Mouse (Mus musculus): Measurements from ENCODE around the gene Ptma.
"Not testable (repeated sequence)": the region's sequence is repeated elsewhere in the genome, so short reads cannot be mapped to it uniquely, and the experiment has no call there.

Ptma gene

DNA sequence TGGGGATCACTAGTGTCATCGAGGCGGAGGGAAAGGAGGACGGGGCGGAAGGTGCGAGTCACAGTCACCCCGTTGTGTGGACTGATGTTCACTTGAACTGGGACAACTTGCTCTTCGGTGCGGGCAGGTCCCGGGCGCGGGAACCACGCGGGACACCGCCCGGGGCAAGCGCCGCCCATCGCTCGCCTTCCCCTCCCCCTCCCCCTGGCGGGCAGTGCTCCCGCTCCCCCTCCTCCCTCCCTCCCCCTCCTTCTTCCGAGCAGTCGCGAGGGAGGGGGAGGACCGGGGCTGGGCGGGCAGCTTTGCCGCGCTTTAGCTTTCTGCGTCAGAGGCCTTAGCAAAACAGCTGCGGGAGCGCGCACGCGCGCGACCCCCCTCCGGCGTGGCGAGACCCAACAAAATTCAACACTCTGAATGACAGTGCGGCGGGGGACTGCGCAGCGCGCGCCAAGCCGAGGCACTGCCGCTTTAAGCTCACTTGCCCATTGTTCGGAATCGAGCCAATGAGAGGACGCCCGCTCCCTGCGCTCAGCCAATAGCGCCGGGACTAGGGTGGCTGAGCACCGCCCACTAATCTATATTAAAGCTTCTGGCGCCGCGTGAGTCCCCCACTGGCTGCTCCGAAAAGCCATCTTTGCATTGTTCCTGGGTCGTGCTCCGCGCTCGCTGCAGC is at the start of gene Ptma:
Gene Ptma, plus strand, starts transcription at position 611 of the 673 bp plus-strand sequence.
- DNase-seq (ENCODE audit: low read depth) = peak; percentile 99

DNA sequence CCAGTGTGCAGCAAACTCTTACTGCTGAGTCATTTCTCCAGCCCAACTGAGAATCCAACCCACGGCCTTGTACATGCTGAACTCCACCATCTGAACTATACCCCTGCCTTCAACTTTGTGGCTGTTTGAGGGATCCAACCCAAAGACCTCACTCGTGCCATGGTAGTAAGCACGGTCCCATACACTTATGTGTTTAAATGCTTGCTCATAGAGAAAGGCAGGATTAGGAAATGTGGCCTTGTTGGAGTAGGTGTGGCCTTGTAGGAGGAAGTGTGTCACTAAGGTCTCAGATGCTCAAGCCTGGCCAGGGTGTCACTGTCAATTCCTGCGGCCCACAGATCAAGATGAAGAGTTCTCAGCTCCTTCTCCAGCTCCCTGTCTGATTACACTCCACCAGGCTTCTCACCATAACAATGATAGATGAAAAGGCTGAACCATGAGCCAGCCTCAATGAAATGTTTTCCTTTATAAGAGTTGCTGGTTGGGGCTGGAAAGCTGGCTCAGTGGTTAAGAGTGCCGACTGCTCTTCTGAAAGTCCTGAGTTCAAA is 48.7 kb upstream of the Ptma start:
- peak; percentile 53 for DNase-seq (ENCODE audit: low read depth)

DNA sequence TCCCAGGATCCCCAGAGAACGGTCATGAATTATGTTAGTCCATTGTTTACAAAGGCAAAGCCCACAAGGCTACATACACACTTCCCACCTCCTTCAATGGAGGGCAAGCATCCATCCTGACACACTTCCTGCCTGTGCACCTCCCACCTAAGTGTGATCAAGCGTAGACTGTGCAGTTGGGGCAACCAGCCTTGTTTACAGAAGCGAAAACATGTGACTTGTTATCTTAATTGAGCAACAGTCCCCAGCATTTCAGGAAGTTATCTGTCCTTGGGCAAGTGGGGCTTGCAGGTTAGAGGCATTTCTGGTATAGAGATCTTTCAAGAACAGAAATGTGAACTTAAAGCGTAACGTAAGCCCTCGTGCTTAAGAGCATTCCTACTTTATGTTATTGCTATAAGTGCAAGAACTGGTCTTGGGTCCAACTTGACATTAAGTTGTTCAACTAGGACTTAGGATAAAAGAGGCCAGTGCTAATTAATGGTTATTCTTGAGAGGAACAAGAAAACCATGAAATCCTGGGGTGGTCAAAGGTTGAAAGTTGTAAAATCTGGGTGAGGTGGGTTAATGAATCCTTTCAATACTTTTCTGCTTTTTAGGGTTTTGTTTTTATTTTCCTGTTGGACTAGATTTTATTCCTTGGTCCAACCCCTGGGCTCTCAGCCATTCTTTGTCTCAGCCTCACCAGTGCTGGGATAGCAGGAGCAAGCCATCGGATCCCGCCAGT is 47.3 kb upstream of the Ptma start:
- DNase-seq (ENCODE audit: low read depth) = peak; percentile 94

DNA sequence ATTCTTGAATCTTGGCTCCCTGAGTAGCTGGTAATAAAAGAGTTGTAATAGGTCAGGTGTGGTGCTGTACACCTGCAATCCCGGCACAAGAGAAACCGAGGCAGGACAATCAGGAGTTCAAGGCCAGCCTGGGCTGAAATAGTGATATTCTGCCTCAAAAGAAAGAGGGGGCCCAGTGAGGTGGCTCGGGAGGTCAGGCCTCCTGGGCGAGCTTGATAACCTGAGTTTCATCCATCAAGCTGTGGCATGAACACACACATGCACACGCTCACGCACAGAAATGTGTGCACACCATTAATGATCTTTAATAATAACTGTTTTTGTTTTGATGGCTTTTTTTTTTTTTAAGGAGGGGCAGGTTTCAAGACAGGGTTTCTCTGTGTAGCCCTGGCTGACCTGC is 46.2 kb upstream of the Ptma start:
- DNase-seq (ENCODE audit: low read depth) = no peak

DNA sequence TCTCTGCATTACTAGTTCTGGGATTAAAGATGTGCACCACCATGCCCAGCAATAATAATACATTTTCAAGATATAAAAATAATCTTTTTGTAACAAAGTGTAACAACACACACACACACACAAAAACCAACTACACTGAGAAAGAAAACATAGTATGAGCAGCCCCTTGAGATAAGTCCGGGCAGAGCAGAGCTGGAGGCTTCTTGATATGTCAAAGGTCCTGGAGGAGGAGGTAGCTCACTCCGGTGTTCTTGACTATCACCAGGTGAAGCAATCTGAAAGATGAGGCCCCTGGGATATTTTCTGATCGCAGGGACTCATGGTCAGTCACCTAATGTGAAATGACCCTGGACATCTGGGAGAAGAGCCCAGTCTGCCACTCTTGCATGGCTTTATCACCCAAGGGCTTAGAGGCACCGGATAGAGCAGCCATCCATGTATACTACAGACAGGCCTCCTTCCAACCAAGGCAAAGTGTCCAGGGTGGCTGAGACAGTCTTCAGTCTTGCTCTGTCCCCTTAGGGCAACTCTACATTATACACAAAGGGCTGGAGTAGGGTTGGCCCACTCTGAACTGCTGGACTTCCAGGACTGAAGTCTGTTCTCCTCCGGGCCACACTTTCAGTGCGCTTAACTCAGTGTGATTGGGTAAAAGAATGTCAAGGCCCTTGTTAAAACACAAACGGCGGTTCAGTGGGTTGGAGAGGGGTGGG is 45.6 kb upstream of the Ptma start:
- DNase-seq (ENCODE audit: low read depth) = no peak

DNA sequence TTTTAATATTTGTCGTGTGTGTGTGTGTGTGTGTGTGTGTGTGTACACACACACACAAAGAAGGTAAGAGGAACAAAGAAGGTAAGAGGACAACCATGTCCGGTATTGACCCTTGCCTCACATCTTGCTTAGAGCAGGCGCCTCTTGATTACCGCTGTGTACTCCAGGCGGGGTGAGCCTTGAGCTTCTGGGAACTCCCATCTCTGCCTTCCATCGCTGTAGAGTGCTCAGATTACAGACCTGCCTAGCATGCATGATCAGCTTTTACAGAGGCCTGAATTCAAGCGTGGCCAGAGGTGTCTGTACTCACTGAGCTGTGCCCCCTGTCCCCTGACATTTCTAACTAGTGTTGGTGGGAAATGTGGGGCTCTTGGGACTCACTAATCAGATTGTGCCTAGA is 45.1 kb upstream of the Ptma start:
- DNase-seq (ENCODE audit: low read depth) = no peak

DNA sequence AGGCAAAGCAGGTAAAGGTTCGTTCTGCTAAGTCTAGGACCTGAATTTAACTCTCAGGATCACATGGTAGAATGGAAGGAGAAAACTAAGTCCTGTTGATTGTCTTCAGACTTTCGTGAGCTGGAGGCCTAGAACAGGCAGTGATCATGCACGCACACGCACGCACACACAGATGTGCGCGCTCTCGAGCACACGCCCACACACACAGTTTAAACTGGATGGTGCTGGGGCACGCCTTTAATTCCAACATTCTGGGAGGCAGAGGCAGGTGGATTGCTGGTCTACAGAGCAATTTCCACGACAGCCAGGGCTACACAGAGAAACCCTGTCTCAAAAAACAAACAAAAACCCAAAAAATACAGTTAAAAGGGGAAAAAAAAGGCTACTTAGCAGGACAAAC is 44.2 kb upstream of the Ptma start:
- no peak for DNase-seq (ENCODE audit: low read depth)

DNA sequence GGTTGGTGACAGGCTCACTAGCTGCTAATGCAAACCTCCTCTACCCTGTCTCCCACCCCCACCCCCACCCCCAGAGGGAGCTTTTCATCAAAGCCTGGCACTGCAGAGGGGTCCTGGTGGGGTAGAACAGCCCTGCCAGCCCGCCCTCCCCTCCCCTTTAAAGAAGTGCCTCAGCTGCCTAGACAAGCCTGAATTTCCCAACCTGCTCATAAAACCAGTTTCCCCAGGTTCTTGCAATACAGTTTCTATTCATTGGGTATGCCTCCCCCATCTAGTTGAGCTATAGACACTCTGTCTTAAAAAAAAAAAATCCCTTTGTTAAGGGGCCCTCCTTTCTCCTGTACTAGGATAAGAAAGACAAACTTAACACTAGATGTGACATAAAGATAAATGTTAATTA is 43.8 kb upstream of the Ptma start:
- DNase-seq (ENCODE audit: low read depth) = no peak

DNA sequence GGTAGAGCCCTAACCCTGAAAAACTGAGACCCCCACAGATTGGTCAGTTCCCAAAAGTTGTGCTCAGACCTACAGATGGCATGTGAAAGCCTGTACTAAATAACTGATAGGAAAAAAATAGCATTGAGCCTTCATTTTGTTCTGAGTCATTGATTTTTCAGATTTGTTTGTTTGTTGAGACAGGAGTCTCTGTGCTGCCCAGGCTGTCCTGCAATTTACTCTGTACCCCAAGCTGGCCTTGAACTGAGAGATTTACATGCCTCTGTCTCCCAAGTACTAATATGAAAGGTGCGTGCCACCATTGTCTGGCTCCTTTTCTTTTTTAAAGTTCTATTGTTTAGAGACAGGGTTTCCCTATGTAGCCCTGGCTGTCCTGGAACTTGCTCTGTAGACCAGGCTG is 41.2 kb upstream of the Ptma start:
- DNase-seq (ENCODE audit: low read depth) = no peak

DNA sequence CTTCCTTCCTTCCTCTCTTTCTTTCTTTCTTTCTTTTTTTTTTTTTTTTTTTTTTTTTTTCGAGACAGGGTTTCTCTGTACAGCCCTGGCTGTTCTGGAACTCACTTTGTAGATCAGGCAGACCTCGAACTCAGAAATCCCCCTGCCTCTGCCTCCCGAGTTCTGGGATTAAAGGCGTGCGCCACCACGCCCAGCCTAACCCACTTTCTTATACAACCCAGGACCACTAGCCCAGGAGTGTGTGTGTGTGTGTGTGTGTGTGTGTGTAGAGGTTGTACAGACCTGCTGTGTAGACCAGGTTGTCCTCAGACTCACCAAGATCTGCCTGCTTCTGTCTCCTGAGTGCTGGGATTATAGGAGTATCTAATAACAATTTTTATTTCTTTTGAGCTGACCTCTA is 40.7 kb upstream of the Ptma start:
- DNase-seq (ENCODE audit: low read depth) = not testable (repeated sequence)

DNA sequence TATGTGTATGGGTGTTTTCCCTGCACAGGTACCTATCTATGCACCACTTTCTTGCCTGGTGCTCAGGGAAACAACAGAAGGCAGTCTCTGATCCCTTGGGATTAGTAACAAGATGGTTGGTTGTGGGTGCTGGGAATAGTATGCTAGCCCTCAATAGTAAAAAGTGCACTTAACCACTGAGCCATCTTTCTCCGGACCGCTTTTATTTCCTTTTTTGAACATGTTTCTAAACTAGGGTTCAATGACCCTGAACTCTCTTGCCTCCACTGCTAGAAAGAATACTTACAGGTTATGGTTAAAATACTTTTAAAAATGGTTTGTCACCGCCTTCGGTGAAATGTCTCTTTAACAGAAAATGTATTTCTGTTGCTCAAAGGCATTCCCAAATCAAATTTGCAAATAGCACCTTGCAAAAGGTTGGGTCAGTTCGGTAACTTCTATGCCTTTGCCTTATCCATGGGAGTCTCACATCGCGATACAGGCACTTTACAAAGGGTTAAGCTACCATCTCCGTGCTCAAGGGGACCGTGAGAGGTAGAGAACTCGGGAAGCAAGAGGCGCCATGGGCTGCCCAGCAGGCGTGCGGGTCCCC is 39.7 kb upstream of the Ptma start:
- DNase-seq (ENCODE audit: low read depth) = peak; percentile 54

DNA sequence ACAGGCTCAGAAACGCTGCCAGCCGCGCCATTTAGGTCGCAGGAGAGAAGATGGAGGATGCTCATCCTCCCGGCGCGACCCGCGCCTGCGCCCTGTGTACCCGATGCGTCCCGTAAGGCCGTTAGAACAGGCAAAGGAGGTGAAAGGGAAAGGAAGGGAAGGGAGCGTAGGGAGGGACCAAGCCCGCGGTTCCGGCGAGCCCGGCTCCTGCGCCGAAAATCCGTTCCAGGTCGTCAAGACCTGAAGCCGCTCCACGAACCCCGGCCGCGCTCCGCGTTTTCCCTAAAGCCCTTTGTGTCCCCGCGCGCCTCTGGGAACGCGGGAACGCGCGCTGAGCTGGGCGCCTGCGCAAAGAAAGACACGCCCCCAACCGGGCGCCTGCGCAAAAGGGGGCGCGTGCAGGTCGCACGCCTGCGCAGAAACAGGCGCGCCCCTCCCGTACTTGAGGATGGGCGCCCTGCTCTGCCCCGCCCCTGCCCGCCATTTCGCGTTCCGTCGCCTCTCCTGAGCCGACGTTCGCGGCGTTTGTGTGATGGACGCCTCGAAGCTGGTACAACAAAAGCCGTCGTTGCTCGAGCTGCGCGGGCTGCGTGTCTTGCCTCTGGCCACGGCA is 39.1 kb upstream of the Ptma start:
- peak; percentile 99 for DNase-seq (ENCODE audit: low read depth)

DNA sequence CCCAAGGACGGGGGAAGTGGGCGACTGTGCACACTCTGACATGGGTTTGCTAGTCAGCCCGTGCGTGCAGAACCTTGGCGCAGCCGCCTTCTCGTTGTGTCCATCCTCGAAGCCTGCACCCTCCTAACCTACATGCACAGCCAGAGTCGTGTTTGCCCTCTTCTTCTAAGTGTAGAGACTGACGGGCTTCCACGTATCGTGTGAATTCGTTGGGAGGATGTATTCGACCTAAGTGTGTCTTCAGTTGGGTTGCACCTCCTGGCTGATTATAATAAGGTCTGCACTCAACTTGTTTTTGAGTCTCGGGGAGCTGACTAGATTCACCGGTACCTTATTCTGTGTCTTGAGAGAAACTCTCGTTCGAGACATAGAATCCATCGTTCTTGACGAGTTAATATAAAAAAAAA is 38.6 kb upstream of the Ptma start:
- no peak for DNase-seq (ENCODE audit: low read depth)

DNA sequence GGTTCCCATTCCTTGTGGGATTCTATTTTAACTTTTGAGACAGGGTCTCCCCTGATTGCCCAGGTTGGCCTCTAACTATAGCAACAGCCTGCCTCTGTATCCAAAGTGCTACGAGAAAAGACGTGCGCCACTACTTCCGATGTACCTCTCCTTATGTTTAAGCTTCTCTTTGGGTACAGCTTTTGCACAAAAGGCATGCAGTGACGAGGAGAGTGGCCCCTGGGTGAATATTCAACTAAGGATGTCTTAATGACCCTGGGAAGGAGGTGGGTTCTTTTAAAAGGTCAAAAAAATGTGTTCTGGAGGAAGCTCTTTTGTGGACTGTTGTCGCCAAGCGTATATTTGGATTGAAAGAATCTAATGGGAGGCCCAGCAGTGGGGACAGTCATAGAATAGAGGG is 38.2 kb upstream of the Ptma start:
- peak; percentile 54 for DNase-seq (ENCODE audit: low read depth)

DNA sequence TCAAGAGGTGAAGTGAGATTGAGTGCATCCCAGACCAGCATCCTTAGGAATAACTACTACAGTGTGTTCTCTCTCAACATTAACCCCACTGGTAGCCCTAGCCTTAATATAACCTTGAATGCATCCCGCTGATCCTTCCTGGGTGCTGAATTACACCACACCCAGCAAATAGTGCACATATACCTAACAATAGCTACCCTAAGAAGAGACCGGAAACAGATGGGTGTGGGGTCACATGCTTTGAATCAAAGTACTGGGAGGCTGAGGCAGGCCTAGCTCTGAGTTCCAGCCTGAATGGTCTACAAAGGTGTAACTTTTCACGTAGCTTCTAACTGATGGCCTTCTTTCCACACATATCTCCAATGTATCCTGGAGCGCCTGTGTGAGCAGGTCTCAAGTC is 37.8 kb upstream of the Ptma start:
- peak; percentile 15 for DNase-seq (ENCODE audit: low read depth)

DNA sequence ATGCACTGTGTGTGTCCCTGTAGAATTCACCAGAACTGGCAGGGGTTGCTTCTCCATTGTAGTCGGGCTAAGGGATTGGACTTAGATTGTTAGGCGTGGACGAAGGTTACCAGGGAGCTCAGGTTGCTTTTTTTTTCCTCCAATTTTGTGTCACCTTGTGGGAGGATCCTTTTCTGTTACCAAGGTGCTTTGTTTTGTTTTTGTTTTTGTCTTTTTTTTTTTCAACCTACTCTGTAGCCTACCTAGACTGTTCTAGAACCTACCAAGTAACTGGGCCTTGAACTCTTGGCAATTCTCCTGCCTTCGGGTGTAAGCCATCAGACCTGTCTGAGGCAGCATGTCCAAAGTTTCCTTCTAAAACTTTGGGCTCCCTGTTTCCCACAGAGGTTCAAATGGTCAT is 36.6 kb upstream of the Ptma start:
- no peak for DNase-seq (ENCODE audit: low read depth)

DNA sequence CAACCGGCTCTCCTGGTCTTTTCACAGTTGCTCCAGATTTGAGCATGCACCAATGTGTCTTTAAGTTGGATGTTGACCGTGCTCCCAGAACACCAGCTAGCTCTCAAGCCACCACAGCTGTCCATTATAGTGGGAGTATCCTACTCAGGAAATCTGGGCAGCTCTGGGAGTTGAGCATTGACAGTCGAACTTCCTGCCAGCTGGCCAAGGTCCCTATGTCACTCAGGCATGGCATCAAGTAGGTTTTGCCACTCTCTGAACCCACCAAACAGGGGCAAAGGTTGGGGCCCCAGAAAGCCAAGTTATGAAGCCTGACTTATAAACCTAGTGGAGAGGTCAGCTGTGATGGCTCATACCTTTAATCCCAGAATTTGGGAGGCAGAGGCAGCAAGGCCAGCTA is 35.8 kb upstream of the Ptma start:
- DNase-seq (ENCODE audit: low read depth) = no peak

DNA sequence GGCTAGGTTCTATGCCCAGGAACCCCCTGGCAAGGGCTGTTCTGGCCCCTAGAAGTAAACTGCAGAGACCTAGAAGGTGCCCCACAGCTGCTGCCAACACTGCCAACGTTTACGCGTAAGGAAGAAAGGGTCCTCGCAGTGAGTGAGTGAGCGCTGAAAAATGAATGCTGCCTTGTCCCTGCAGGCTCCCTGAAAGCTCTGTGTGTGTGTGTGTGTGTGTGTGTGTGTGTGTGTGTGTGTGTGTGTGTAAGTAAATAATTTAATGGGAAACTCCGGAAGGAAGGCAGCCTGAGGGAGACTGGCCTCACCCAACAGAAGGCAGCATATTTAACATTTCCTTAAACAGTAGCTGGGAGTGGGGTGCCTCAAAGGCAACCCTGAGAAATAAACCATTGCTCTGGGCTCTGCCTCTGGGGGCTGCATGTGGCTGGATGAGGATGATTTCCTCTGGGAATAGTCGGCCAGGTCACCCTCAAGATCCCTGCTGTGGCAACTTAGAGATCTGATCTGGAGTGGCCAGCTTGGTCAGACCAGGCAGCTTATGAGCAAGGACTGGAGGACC is 34.9 kb upstream of the Ptma start:
- peak; percentile 59 for DNase-seq (ENCODE audit: low read depth)

DNA sequence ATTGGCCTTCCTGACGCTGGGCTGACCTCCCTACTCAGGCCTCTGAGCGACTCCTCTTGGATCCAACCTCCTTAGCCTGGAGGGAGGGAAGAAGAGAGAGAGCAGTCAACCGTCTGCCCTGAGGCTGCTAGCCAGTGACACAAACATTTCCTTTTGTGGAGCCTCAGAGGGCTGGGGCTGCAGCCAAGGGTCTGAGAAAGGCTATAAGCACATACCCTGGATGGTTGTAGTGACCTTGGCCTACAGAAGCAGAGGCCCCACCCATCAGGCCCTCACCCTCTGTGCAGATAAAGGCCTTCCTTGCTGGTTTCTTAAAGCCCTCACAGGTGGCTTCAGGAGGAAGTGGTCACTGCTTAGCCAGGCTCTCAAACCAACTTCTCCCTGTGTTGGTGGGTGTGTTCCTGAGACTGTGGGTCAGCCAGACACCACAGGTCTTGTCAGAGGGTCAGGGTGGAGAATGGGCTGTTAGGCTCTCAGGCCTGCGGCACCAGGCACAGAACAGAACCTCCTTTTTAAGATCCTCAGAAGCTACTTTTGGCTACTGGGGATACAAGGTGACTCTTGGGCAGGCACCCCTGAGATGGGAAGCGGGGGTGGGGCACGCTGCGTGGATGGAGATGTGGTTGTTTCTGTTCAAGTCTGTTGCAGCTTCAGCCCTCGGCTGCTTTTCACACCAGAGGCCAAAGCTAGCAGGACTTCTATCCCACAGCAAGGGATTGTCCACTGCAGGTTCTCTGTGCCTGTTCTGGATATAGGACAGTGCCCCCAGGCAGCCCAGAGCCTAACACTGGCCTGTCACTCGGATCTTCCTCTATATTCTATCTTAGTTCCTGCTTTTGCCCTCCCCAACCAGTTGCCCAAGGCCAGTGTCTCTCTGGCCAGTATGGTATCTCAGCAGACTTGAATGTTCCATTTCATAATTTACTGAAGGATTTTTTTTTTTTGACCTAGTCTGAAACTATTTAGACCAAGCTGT is 34.1 kb upstream of the Ptma start:
- DNase-seq (ENCODE audit: low read depth) = peak; percentile 98

DNA sequence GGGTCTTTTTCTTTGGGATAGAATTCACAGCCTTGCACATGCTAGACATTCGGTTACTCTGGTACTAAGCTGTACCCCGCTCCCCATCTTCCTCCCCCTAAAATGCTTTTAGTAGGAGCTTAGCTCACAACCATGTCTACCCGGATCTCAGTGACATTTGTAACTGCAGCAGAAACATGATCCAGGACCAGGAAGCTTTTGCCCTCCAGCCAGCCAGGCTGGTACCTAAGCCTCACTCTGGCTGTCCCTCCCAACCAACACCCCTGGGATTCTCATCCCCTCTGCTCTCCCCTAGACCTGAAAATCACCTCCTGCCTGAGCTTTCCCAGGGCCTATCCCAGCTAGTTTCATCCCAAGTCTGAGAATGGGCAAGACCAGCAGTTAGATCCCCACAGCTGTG is 32.7 kb upstream of the Ptma start:
- DNase-seq (ENCODE audit: low read depth) = no peak

DNA sequence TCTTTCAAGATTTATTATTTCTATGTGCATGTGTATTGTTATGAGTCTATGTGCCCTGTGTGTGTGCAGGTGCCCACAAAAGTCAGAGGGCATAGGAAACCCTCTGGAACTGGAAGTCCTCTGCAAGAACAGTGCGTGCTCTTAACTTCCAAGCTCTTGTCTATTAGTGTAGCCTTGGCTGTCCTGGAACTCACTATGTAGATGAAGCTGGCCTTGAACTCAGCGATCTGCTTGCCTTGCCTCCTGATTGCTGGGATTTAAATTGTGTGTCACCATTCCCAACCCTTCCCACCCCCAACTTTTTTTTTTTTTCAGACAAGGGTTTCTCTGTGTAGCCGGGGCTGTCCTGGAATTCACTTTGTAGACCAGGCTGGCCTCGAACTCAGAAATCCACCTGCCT is 30.2 kb upstream of the Ptma start:
- DNase-seq (ENCODE audit: low read depth) = no peak

All from 416B (cell line).